In genomic region chr6:12519121-12519520, GRCm38 (mm10) we compare ENCODE assay signal across 14 mouse cellular contexts.
DNase-seq lines count a peak whose midpoint lies in the region; ATAC-seq and TF ChIP-seq lines count a peak whose summit lies in the region.
"Had no signal": no experiment of that assay in that cellular context is flagged by ENCODE, and none has a peak within 500 bp of the region (broad histone marks: within the 10 kb centered on the region; RNA-seq: fewer than 3 reads in every experiment).

No protein-coding gene starts in this region.

- TF ChIP-seq CTCF in brain, embryonic 14.5 days (IDR thresholded peaks at IDR 0.05; ENCODE audit: borderline replicate concordance, extremely low read depth, insufficient read depth, insufficient read length) = no peak

- peak; percentile 55 for ATAC-seq in forebrain, embryonic 11.5 days (replicated peaks; ENCODE audit: low FRiP score)
- ATAC-seq in forebrain, embryonic 14.5 days = peak; percentile 92
- ATAC-seq in midbrain, embryonic 13.5 days = peak; percentile 87

- no peak overlapping the region for H3K4me2 ChIP-seq in forebrain, embryonic 11.5 days (ENCODE audit: low read depth, low read length, severe bottlenecking)
- H3K4me2 ChIP-seq in forebrain, embryonic 14.5 days (ENCODE audit: low read length) = no peak overlapping the region
- no peak overlapping the region for H3K4me2 ChIP-seq in midbrain, embryonic 13.5 days (replicated peaks)
- H3K4me2 ChIP-seq: heart, embryonic 12.5 days; liver, embryonic 11.5 days; stomach, embryonic 15.5 days had no signal

- H3K4me3 ChIP-seq in forebrain, embryonic 11.5 days (ENCODE audit: low read depth, low read length) = no peak overlapping the region
- no peak overlapping the region for H3K4me3 ChIP-seq in forebrain, embryonic 10.5 days
- no peak overlapping the region for H3K4me3 ChIP-seq in forebrain, embryonic 14.5 days (ENCODE audit: low read depth, low read length)
- no peak overlapping the region for H3K4me3 ChIP-seq in midbrain, embryonic 13.5 days (replicated peaks)
- H3K4me3 ChIP-seq: heart, embryonic 12.5 days; stomach, embryonic 15.5 days had no signal

- DNase-seq in forebrain, embryonic 11.5 days (ENCODE audit: low spot score) = no peak
- DNase-seq in forebrain, embryonic 10.5 days (ENCODE audit: extremely low spot score, low spot score) = no peak
- DNase-seq in brain, embryonic 14.5 days (ENCODE audit: low read depth) = peak; percentile 86
- peak; percentile 76 for DNase-seq in forebrain, embryonic 14.5 days (ENCODE audit: low spot score)
- DNase-seq in gastrocnemius, adult 8-10 months (ENCODE audit: low spot score in 2 of 2) = no peak
- no peak for DNase-seq in kidney, adult 9 months
- no peak for DNase-seq in left cerebral cortex, adult 8-10 months (ENCODE audit: low spot score in 2 of 2)
- DNase-seq: gastrocnemius, postnatal 10 days; lung, postnatal 14 days; thymus, postnatal 4 days had no signal

- H3K4me1 ChIP-seq in forebrain, embryonic 11.5 days (replicated peaks; ENCODE audit: control insufficient read depth, insufficient read depth, low read length) = no peaks in the 10 kb centered on the region
- H3K4me1 ChIP-seq in forebrain, embryonic 10.5 days = no peaks in the 10 kb centered on the region
- H3K4me1 ChIP-seq in forebrain, embryonic 14.5 days (ENCODE audit: control insufficient read depth, insufficient read depth, low read length) = no peaks in the 10 kb centered on the region; the same call in 1 of the 2 replicates
- H3K4me1 ChIP-seq in midbrain, embryonic 13.5 days (replicated peaks) = peaks cover 9% of the 10 kb centered on the region
- H3K4me1 ChIP-seq: heart, embryonic 12.5 days; stomach, embryonic 15.5 days had no signal

- H3K9ac ChIP-seq in forebrain, embryonic 11.5 days (ENCODE audit: low read length) = no peak overlapping the region
- no peak overlapping the region for H3K9ac ChIP-seq in forebrain, embryonic 14.5 days (ENCODE audit: low read length)
- no peak overlapping the region for H3K9ac ChIP-seq in midbrain, embryonic 13.5 days (replicated peaks)
- H3K9ac ChIP-seq: heart, embryonic 12.5 days; stomach, embryonic 15.5 days had no signal

- H3K27me3 ChIP-seq in forebrain, embryonic 11.5 days (ENCODE audit: control insufficient read depth, insufficient read depth, low read length) = no peaks in the 10 kb centered on the region
- no peaks in the 10 kb centered on the region for H3K27me3 ChIP-seq in forebrain, embryonic 10.5 days (ENCODE audit: poor library complexity, severe bottlenecking)
- H3K27me3 ChIP-seq in forebrain, embryonic 14.5 days (replicated peaks; ENCODE audit: control insufficient read depth, insufficient read depth, low read length) = no peaks in the 10 kb centered on the region
- no peaks in the 10 kb centered on the region for H3K27me3 ChIP-seq in midbrain, embryonic 13.5 days
- H3K27me3 ChIP-seq: heart, embryonic 12.5 days; stomach, embryonic 15.5 days had no signal

- TF ChIP-seq POLR2A in brain, embryonic 14.5 days (IDR thresholded peaks at IDR 0.05; ENCODE audit: borderline replicate concordance, extremely low read depth, insufficient read depth, insufficient read length, poor library complexity, severe bottlenecking) = no peak

- H3K9me3 ChIP-seq in forebrain, embryonic 11.5 days (ENCODE audit: control insufficient read depth, low read length) = no peaks in the 10 kb centered on the region
- no peaks in the 10 kb centered on the region for H3K9me3 ChIP-seq in forebrain, embryonic 10.5 days
- H3K9me3 ChIP-seq in forebrain, embryonic 14.5 days (replicated peaks; ENCODE audit: control insufficient read depth, low read length) = no peaks in the 10 kb centered on the region
- no peaks in the 10 kb centered on the region for H3K9me3 ChIP-seq in midbrain, embryonic 13.5 days
- H3K9me3 ChIP-seq: heart, embryonic 12.5 days; stomach, embryonic 15.5 days had no signal

- no peaks in the 10 kb centered on the region for H3K36me3 ChIP-seq in forebrain, embryonic 11.5 days (ENCODE audit: control insufficient read depth, insufficient read depth, low read length)
- no peaks in the 10 kb centered on the region for H3K36me3 ChIP-seq in forebrain, embryonic 10.5 days (replicated peaks)
- no peaks in the 10 kb centered on the region for H3K36me3 ChIP-seq in forebrain, embryonic 14.5 days (ENCODE audit: control insufficient read depth, insufficient read depth, low read length)
- H3K36me3 ChIP-seq in midbrain, embryonic 13.5 days = no peaks in the 10 kb centered on the region
- H3K36me3 ChIP-seq: heart, embryonic 12.5 days; stomach, embryonic 15.5 days had no signal

- H3K27ac ChIP-seq in forebrain, embryonic 11.5 days (ENCODE audit: low read depth, low read length) = no peak overlapping the region
- H3K27ac ChIP-seq in forebrain, embryonic 10.5 days = no peak overlapping the region
- H3K27ac ChIP-seq in forebrain, embryonic 14.5 days (ENCODE audit: low read depth, low read length) = no peak overlapping the region
- no peak overlapping the region for H3K27ac ChIP-seq in midbrain, embryonic 13.5 days
- H3K27ac ChIP-seq: stomach, embryonic 15.5 days had no signal

Comparison
In these comparisons a context has a peak if more than half of its experiments do, and no peak if none do; other contexts are left out.
1. DNase-seq: peak in brain, embryonic 14.5 days (single experiment) and forebrain, embryonic 14.5 days (single experiment); none in forebrain, embryonic 11.5 days (single experiment), forebrain, embryonic 10.5 days (single experiment), gastrocnemius, adult 8-10 months (0 of 2), kidney, adult 9 months (single experiment) and left cerebral cortex, adult 8-10 months (0 of 2).
2. Peak in every context shown above with its lines, with median percentiles within 50 percentile points of each other: ATAC-seq.